Mouse (Mus musculus): ENCODE data around the gene Ndufaf2. TPM values are rescaled to one million over a fixed set of nuclear protein-coding genes. Genes with fewer than 3 reads are reported as not detected.

Ndufaf2 gene
- polyA plus RNA-seq, 1 experiment = 4.8 TPM

- DNase-seq (ENCODE audit: low read depth) = no peak
Measured at GRCm38 (mm10) chr13:107962741-107963140, 195.7 kb downstream of the Ndufaf2 start.

GRCm38 (mm10) chr13:107961972-107962371 lies 196.5 kb downstream of the Ndufaf2 start:
- DNase-seq (ENCODE audit: low read depth) = peak; percentile 16

GRCm38 (mm10) chr13:107961501-107961900 lies 196.9 kb downstream of the Ndufaf2 start:
- DNase-seq (ENCODE audit: low read depth) = no peak

GRCm38 (mm10) chr13:107960549-107960948 lies 197.9 kb downstream of the Ndufaf2 start:
- DNase-seq (ENCODE audit: low read depth) = no peak

GRCm38 (mm10) chr13:107959891-107960290 lies 198.5 kb downstream of the Ndufaf2 start:
- no peak for DNase-seq (ENCODE audit: low read depth)

GRCm38 (mm10) chr13:107956246-107956645 lies 202.2 kb downstream of the Ndufaf2 start:
- DNase-seq (ENCODE audit: low read depth) = no peak

GRCm38 (mm10) chr13:107955327-107956110 lies 202.9 kb downstream of the Ndufaf2 start:
- DNase-seq (ENCODE audit: low read depth) = no peak

- no peak for DNase-seq (ENCODE audit: low read depth)
Measured at GRCm38 (mm10) chr13:107954445-107955261, 203.8 kb downstream of the Ndufaf2 start.

- DNase-seq (ENCODE audit: low read depth) = no peak
Measured at GRCm38 (mm10) chr13:107954100-107954444, 204.4 kb downstream of the Ndufaf2 start.

Other genes with a start within 250 kb of the Ndufaf2 start
- 8.1 and 10.9 TPM in 2 replicates for gene Smim15, start 114.2 kb downstream of the Ndufaf2 start, polyA plus RNA-seq (2012; rRNA removed)
- gene Ercc8, start 108 bp upstream of the Ndufaf2 start, polyA plus RNA-seq (2012; rRNA removed) = 5.1 and 5.8 TPM in 2 replicates
- 0.93 and 1.7 TPM in 2 replicates for gene Elovl7, start 55.8 kb upstream of the Ndufaf2 start, polyA plus RNA-seq (2012; rRNA removed)
- gene Depdc1b, start 157.7 kb upstream of the Ndufaf2 start, polyA plus RNA-seq (2012; rRNA removed) = 0.16 and 0.19 TPM in 2 replicates

Data from gonadal fat pad, adult 2 months (tissue).